Mouse (Mus musculus): Measurements from ENCODE around the gene Pou4f2.

Gene Pou4f2

DNA sequence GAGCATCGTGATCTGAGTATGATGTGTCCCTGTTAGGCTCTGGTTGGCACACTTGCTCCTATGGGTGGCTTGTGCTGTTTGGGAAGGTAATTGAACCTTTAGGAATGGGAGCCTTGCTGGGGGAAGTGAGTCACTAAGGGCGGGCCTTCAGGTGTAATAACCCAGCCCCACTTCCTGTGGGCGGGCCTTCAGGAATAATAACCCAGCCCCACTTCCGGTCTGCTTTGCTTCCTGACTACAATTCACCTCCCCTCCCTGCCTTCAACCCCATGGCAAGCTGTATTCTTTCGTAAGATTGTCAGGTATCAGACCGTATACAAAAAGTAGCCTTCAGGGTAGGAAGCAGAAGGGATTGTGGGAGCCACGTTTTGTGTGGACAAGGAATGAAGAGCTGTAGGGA lies 45.7 kb downstream of the Pou4f2 start:
- no peak for DNase-seq

Data from retina, postnatal 1 day (tissue).